Mouse (Mus musculus) left cerebral cortex, adult 8-10 months (tissue): ENCODE measurements around the gene Slc25a45. TPM values are rescaled to one million over a fixed set of nuclear protein-coding genes. Genes with fewer than 3 reads are reported as not detected.

Source experiments
- DNase-seq, 2 experiments: peaks; one replicate each; pipeline ENCODE4 v3.0.0; 2022; ENCODE audit warnings: low spot score in 2 of 2
- total RNA-seq, 4 experiments: library from RNA; stranded (reverse); gene quantifications; 2 replicates each; pipeline ENCODE4 v1.2.4; 2022

Slc25a45 gene
- total RNA-seq, 4 experiments from 2014 or later, result 3.2 to 5.1 (median 4.1) TPM

- no peak for DNase-seq
Observed at GRCm38 (mm10) chr19:5889211-5889610, 11.6 kb downstream of the Slc25a45 start.

- no peak for DNase-seq
Observed at GRCm38 (mm10) chr19:5891521-5892258, 14.1 kb downstream of the Slc25a45 start.

GRCm38 (mm10) chr19:5892262-5892661, 14.7 kb downstream of the Slc25a45 start:
- DNase-seq, result no peak

GRCm38 (mm10) chr19:5892735-5893134, 15.1 kb downstream of the Slc25a45 start:
- no peak for DNase-seq

GRCm38 (mm10) chr19:5893282-5894001, 15.8 kb downstream of the Slc25a45 start:
- DNase-seq, result no peak

GRCm38 (mm10) chr19:5894002-5894678, 16.5 kb downstream of the Slc25a45 start, which contains the start of gene Tigd3:
TSS of gene Tigd3 (minus strand) at chr19:5894149.
- peak; percentile 90 to 93 for DNase-seq

- no peak for DNase-seq
Observed at GRCm38 (mm10) chr19:5907275-5907674, 29.7 kb downstream of the Slc25a45 start.

- DNase-seq, result no peak
Observed at GRCm38 (mm10) chr19:5910221-5910620, 32.6 kb downstream of the Slc25a45 start.

- DNase-seq, result no peak
Observed at GRCm38 (mm10) chr19:5911430-5912102, 34.0 kb downstream of the Slc25a45 start.

GRCm38 (mm10) chr19:5912103-5913006, 34.7 kb downstream of the Slc25a45 start:
- peak; percentile 95 to 98 for DNase-seq

- no peak for DNase-seq
Observed at GRCm38 (mm10) chr19:5913007-5913719, 35.6 kb downstream of the Slc25a45 start, which contains the start of gene Dpf2. TSS of gene Dpf2 (minus strand) at chr19:5913010.

- no peak for DNase-seq
Observed at GRCm38 (mm10) chr19:5921715-5922114, 44.1 kb downstream of the Slc25a45 start.

GRCm38 (mm10) chr19:5922119-5922942, 44.7 kb downstream of the Slc25a45 start:
- DNase-seq, result no peak

GRCm38 (mm10) chr19:5922963-5923362, 45.4 kb downstream of the Slc25a45 start:
- DNase-seq, result no peak

GRCm38 (mm10) chr19:5923990-5924712, 46.5 kb downstream of the Slc25a45 start:
- DNase-seq, result peak; percentile 71 to 87

GRCm38 (mm10) chr19:5924713-5925093, 47.1 kb downstream of the Slc25a45 start, which contains the start of gene Cdc42ep2:
TSS of gene Cdc42ep2 (minus strand) at chr19:5924816.
- peak; percentile 78 to 89 for DNase-seq

GRCm38 (mm10) chr19:5925311-5925855, 47.8 kb downstream of the Slc25a45 start:
- no peak for DNase-seq

- DNase-seq, result no peak
Observed at GRCm38 (mm10) chr19:5927026-5927425, 49.4 kb downstream of the Slc25a45 start.
